Mouse (Mus musculus) CH12.LX (cell line): ENCODE results near the gene Cfap298.

Experiments
- CTCF ChIP-seq, 2 experiments: IDR thresholded peaks in 1 of 2; conservative IDR thresholded peaks in 1 of 2; 2 replicates each; pipeline ENCODE4 v1.5.1; 2011 to 2012; ENCODE audit warnings: low read depth in 2 of 2, low read length in 2 of 2, improper control_type of control experiment in 1 of 2, inconsistent platforms in 1 of 2, mild to moderate bottlenecking in 1 of 2, moderate library complexity in 1 of 2
- HCFC1 ChIP-seq: IDR thresholded peaks from 2 replicates; pipeline ENCODE4 v1.6.1; 2012; ENCODE audit warnings: low read depth, mild to moderate bottlenecking, inconsistent platforms, low read length, improper control_type of control experiment
- MAX ChIP-seq: IDR thresholded peaks from 2 replicates; pipeline ENCODE4 v1.6.1; 2011; ENCODE audit warnings: low read length, improper control_type of control experiment
- PAX5 ChIP-seq: IDR thresholded peaks from 2 replicates; pipeline ENCODE4 v1.6.1; 2012; ENCODE audit warnings: low read length, inconsistent platforms, mixed read lengths
- POLR2A ChIP-seq: IDR thresholded peaks from 2 replicates; pipeline ENCODE4 v1.6.1; 2011; ENCODE audit warnings: low read depth, mild to moderate bottlenecking, improper control_type of control experiment, low read length

GRCm38 (mm10) chr16:90891601-90892000, 43.3 kb downstream of the Cfap298 start:
- no peak for TF ChIP-seq CTCF (conservative IDR thresholded peaks at IDR 0.05 in 1 of 2, IDR thresholded peaks at IDR 0.05 in 1 of 2; ENCODE audit: low read depth in 2 of 2, low read length in 2 of 2)
- TF ChIP-seq POLR2A = no peak
- no peak for TF ChIP-seq HCFC1
- no peak for TF ChIP-seq PAX5
- peak; percentile 82 for TF ChIP-seq MAX
